Mouse (Mus musculus): Measurements from ENCODE around the gene Gga2. TPM values are rescaled to one million over a fixed set of nuclear protein-coding genes. Genes with fewer than 3 reads are reported as not detected.
A peak's percentile ranks its signal among the peaks of the same experiment; 100 is the strongest.

Gene Gga2
- polyA plus RNA-seq, 1 experiment = 2.7 TPM

DNA sequence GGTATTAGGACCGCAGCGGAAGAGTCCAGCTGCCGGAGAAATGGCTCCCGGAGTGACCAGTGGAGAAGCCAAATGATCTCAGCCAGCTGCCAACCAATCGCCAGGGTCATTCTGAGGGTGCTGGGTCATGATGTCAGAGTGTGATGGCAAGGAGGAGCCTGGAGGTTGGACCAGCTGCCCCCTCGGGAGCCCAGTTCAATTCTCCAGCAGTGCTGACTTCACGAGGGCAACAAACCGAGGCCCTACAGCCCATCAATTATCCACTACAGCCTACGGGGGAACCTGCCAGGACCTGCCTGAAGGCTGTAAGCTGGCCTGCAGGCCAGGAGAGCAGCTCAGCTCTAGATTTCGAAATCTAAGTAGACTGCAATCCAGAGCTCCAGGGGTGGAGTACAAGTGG is 5.3 kb downstream of the Gga2 start:
- no peak for TF ChIP-seq TAL1 (IDR thresholded peaks at IDR 0.05; ENCODE audit: low read length)
- TF ChIP-seq GATA1 (IDR thresholded peaks at IDR 0.05; ENCODE audit: low read length) = no peak
- Histone ChIP-seq H3K36me3 (ENCODE audit: control insufficient read depth) (peaks cover 31% of the 10 kb centered on the region), H3K9me3 (ENCODE audit: control insufficient read depth, low read length) (no peaks in the 10 kb centered on the region), H3K4me3 (replicated peaks) (no peak overlapping the region), H3K27me3 (ENCODE audit: control insufficient read depth) (no peaks in the 10 kb centered on the region), H3K4me1 (ENCODE audit: control insufficient read depth) (peaks cover 71% of the 10 kb centered on the region)

DNA sequence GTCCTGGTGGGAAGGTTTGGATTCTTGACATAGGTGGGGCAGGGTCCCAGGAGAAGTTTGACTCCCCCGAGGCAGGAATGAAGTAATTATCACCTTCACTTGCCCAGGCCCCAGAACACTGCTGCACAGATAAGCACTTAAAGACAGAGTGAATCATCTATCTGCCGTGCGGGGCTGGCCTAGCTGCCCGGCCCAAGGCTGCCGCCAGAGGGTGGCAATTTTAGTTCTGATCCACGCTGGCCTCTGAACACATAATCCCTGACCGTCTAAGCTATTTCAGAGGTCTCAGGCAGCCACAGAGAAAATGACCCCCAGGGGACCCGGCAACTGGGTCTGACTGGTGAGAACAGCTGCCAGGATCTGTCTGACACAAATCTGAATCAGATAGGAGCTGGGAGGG is 5.9 kb downstream of the Gga2 start:
- Histone ChIP-seq H3K27me3 (ENCODE audit: control insufficient read depth) (no peaks in the 10 kb centered on the region), H3K36me3 (ENCODE audit: control insufficient read depth) (peaks cover 37% of the 10 kb centered on the region), H3K4me3 (replicated peaks) (peak overlapping the region; percentile 24), H3K4me1 (ENCODE audit: control insufficient read depth) (peaks cover 64% of the 10 kb centered on the region), H3K9me3 (ENCODE audit: control insufficient read depth, low read length) (no peaks in the 10 kb centered on the region)
- TF ChIP-seq TAL1 (IDR thresholded peaks at IDR 0.05; ENCODE audit: low read length) (no peak), GATA1 (IDR thresholded peaks at IDR 0.05; ENCODE audit: low read length) (peak; percentile 24; the same call in 1 of the 2 replicates)

DNA sequence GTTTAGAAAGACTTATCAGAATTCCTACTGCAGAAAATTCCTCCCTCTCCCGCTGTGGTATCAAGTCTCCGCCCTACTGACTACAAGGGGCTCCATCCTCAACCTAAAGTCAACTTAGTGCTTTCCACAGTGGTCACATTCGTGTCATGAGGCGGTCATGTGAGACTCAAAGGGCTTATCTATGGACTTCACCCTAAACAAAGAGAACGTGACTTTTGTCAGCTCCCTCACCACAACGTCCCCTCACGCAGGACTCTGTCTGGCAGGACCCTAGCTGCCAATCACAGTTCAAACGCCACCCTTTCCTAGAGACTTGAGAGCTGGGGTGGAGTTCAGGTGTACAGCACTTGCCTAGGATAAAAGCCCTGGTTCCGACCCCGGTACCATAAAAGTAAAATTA is 8.1 kb downstream of the Gga2 start:
- peaks cover 56% of the 10 kb centered on the region for H3K36me3 ChIP-seq (ENCODE audit: control insufficient read depth)
- H3K4me1 ChIP-seq (ENCODE audit: control insufficient read depth) = peaks cover 49% of the 10 kb centered on the region
- no peak for TF ChIP-seq TAL1 (IDR thresholded peaks at IDR 0.05; ENCODE audit: low read length)
- TF ChIP-seq GATA1 (IDR thresholded peaks at IDR 0.05; ENCODE audit: low read length) = no peak

DNA sequence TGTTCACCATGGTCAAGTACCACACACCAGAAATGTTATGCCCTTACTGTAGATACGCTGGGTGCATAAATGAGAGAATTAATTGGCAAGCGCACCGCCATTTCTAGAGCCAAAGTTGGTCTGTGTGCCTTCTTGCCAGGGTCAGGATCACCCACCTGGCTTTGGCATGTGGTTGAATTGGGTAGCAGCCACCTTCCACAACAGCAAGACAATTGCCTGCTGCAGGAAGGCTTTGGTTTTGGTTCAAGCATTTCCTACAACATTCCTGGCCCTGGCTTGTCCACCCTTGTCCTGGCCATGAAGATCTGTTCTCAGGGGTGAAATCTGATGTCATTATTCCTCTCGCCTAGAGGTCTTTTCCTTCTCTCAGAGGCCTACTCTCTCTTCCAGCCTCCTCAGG is 8.7 kb downstream of the Gga2 start:
- TF ChIP-seq GATA1 (IDR thresholded peaks at IDR 0.05; ENCODE audit: low read length) (no peak), TAL1 (IDR thresholded peaks at IDR 0.05; ENCODE audit: low read length) (no peak)
- Histone ChIP-seq H3K36me3 (ENCODE audit: control insufficient read depth) (peaks cover 60% of the 10 kb centered on the region), H3K4me1 (ENCODE audit: control insufficient read depth) (peaks cover 43% of the 10 kb centered on the region), H3K4me3 (replicated peaks) (no peak overlapping the region), H3K27me3 (ENCODE audit: control insufficient read depth) (no peaks in the 10 kb centered on the region), H3K9me3 (ENCODE audit: control insufficient read depth, low read length) (no peaks in the 10 kb centered on the region)

More for the DNA sequence above, 8.1 kb downstream of the Gga2 start:
- no peak overlapping the region for H3K4me3 ChIP-seq (replicated peaks)
- no peaks in the 10 kb centered on the region for H3K27me3 ChIP-seq (ENCODE audit: control insufficient read depth)
- no peaks in the 10 kb centered on the region for H3K9me3 ChIP-seq (ENCODE audit: control insufficient read depth, low read length)

DNA sequence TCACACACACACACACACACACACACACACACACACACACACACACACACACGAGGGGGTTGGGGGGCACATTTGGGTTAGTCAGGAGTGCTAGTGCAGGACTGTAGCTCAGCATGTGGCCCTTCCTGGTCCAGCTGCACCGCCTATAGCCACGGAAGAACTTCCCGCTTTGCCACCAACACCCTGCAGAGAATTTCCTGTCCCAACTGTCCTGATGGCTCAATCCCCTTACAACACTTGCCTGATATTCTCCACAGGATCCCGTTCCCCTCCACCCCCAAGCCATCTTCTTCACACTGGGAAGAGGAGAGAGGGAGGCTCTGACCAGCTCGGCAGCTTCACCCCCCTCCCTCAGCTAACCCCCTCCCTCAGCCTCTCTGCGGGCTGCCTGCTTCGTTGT is 20.6 kb downstream of the Gga2 start:
- H3K4me3 ChIP-seq (replicated peaks) = no peak overlapping the region
- no peaks in the 10 kb centered on the region for H3K27me3 ChIP-seq (ENCODE audit: control insufficient read depth)
- no peaks in the 10 kb centered on the region for H3K4me1 ChIP-seq (ENCODE audit: control insufficient read depth)
- H3K36me3 ChIP-seq (ENCODE audit: control insufficient read depth) = peaks cover 91% of the 10 kb centered on the region
- TF ChIP-seq GATA1 (IDR thresholded peaks at IDR 0.05; ENCODE audit: low read length) (no peak), TAL1 (IDR thresholded peaks at IDR 0.05; ENCODE audit: low read length) (no peak)
- no peaks in the 10 kb centered on the region for H3K9me3 ChIP-seq (ENCODE audit: control insufficient read depth, low read length)

DNA sequence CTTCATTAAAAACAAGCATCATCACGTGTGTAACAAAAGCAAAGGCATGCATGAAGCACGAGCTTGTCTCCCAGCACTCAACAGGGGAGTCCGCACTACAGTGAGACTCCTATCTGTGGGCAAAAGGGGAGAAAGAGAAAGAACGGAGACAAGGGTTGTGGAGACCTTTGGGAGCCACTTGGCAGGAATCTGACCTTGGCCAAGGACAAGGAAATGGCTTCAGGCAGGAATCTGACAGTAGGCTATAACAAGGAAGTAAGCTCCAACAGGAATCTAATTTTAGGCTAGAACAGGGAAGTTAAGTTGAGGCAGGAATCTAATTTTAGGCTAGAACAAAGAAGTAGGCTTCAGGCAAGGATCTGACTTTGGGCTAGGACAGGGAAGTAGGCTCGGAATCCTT is 25.1 kb downstream of the Gga2 start:
- Histone ChIP-seq H3K9me3 (ENCODE audit: control insufficient read depth, low read length) (no peaks in the 10 kb centered on the region), H3K4me3 (replicated peaks) (no peak overlapping the region), H3K4me1 (ENCODE audit: control insufficient read depth) (no peaks in the 10 kb centered on the region), H3K36me3 (ENCODE audit: control insufficient read depth) (peaks cover 92% of the 10 kb centered on the region), H3K27me3 (ENCODE audit: control insufficient read depth) (no peaks in the 10 kb centered on the region)
- no peak for TF ChIP-seq GATA1 (IDR thresholded peaks at IDR 0.05; ENCODE audit: low read length)
- TF ChIP-seq TAL1 (IDR thresholded peaks at IDR 0.05; ENCODE audit: low read length) = no peak

DNA sequence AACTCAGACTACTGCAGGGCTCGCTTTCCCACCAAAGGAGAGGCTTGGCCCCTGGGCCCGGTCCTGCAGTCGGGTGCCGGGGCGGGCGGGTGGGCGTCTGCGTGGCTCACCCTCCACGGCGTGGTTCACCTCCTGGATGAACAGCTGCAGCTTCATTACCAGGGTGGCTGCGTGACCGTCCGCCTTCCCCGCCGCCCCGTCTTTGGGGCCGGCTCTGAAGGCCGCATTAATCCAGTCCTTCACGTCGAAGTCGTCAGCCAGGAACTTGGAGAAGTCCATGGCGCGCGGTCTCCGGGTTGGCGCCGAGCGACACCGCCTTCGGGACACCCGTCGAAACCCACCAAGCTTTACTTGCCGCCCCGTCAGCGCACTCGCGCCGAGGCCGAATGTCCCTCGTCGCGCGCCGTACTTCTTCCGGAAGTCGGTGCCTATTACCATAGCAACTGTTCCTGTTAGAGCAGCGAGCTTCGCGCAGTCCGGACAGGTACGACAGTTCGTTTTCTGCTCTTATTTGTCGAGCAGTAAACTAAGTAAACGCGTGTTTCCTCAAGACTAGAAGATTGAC is 39.6 kb downstream of the Gga2 start, which contains the start of gene Cog7:
TSS of gene Cog7 (minus strand) at position 405 of the 565 bp plus-strand sequence.
- Histone ChIP-seq H3K4me1 (ENCODE audit: control insufficient read depth) (peaks cover 18% of the 10 kb centered on the region), H3K36me3 (ENCODE audit: control insufficient read depth) (peaks cover 14% of the 10 kb centered on the region), H3K9me3 (ENCODE audit: control insufficient read depth, low read length) (no peaks in the 10 kb centered on the region), H3K27me3 (ENCODE audit: control insufficient read depth) (no peaks in the 10 kb centered on the region; the same call in 1 of the 2 replicates), H3K4me3 (replicated peaks) (peak within 1 kb of the TSS; percentile 70)
- TF ChIP-seq TAL1 (IDR thresholded peaks at IDR 0.05; ENCODE audit: low read length) (no peak), GATA1 (IDR thresholded peaks at IDR 0.05; ENCODE audit: low read length) (no peak)

DNA sequence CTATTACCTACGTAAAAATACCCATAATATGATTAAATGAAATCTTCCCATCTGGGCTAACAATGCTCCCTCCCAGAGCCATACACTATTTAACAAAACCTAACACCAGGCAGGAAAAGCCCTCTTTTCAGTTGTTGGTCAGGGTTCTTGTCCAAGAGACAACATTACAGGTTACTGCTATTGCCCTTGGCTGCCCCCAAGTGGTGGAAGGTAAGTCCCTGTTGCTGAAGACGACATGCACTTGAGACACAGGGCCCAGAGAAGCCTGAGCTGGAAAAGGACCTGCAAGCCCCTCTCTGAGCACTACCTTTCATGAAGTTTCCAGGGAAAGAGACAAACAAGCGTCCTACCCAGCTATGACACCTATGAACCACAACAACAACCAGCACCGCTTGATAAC is 46.0 kb downstream of the Gga2 start:
- H3K4me1 ChIP-seq (ENCODE audit: control insufficient read depth) = peaks cover 15% of the 10 kb centered on the region
- H3K9me3 ChIP-seq (ENCODE audit: control insufficient read depth, low read length) = no peaks in the 10 kb centered on the region
- peaks cover 68% of the 10 kb centered on the region for H3K36me3 ChIP-seq (ENCODE audit: control insufficient read depth)
- TF ChIP-seq TAL1 (IDR thresholded peaks at IDR 0.05; ENCODE audit: low read length) (no peak), GATA1 (IDR thresholded peaks at IDR 0.05; ENCODE audit: low read length) (no peak)
- H3K4me3 ChIP-seq (replicated peaks) = no peak overlapping the region
- H3K27me3 ChIP-seq (ENCODE audit: control insufficient read depth) = no peaks in the 10 kb centered on the region

DNA sequence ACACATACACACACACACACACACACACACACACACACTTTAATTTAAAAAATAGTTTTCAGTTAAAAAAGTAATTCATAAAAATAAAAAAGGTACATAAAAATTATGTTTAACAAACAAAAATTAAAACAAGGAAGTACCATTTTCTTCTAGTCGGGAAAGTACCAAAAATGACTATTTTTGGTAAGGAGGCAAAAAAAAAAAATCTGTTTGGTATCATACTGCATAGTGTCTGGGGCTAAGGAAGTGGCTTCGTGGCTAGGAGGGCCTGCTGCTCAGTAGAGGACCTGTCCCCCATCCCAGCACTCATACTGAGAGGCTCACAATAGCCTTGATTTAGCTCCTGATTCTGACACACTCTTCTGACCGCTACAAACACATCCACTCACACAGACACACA is 49.3 kb downstream of the Gga2 start:
- H3K9me3 ChIP-seq (ENCODE audit: control insufficient read depth, low read length) = no peaks in the 10 kb centered on the region
- peaks cover 30% of the 10 kb centered on the region for H3K4me1 ChIP-seq (ENCODE audit: control insufficient read depth)
- H3K36me3 ChIP-seq (ENCODE audit: control insufficient read depth) = peaks cover 64% of the 10 kb centered on the region
- H3K4me3 ChIP-seq (replicated peaks) = no peak overlapping the region
- TF ChIP-seq TAL1 (IDR thresholded peaks at IDR 0.05; ENCODE audit: low read length) = no peak
- TF ChIP-seq GATA1 (IDR thresholded peaks at IDR 0.05; ENCODE audit: low read length) = no peak
- no peaks in the 10 kb centered on the region for H3K27me3 ChIP-seq (ENCODE audit: control insufficient read depth)

DNA sequence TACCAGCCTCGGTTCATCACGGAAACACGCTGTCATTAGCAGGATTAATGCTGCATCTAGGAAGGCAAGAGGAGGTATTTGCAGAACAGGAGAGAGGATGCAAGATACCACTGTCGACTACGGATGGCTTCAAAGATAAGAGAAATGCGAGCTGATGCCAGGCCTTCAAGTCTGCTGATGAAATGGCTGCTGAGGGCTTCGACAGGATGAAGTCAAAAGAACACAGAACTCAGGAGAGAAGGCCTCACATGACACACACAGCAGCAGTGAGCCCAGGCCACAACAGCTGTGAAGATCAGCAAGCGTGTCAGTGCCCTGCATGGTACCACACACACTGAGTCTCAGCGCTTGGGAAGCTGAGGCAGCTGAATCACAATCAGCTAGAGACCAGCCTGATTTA is 50.8 kb downstream of the Gga2 start:
- no peaks in the 10 kb centered on the region for H3K27me3 ChIP-seq (ENCODE audit: control insufficient read depth)
- H3K9me3 ChIP-seq (ENCODE audit: control insufficient read depth, low read length) = no peaks in the 10 kb centered on the region
- H3K4me3 ChIP-seq (replicated peaks) = no peak overlapping the region
- H3K4me1 ChIP-seq (ENCODE audit: control insufficient read depth) = peaks cover 38% of the 10 kb centered on the region
- peaks cover 62% of the 10 kb centered on the region for H3K36me3 ChIP-seq (ENCODE audit: control insufficient read depth)
- no peak; the same call in 1 of the 2 replicates for TF ChIP-seq GATA1 (IDR thresholded peaks at IDR 0.05; ENCODE audit: low read length)
- no peak for TF ChIP-seq TAL1 (IDR thresholded peaks at IDR 0.05; ENCODE audit: low read length)

All from erythroblast, embryonic 14.5 days (primary cell).